Mouse (Mus musculus) bone marrow macrophage, adult 2 months (primary cell): ENCODE results near the gene Nckap5. TPM values are rescaled to one million over a fixed set of nuclear protein-coding genes. Genes with fewer than 3 reads are reported as not detected.

Experiments used
- H3K27ac ChIP-seq: 2 replicates; pipeline ENCODE4 v1.5.1; 2012; ENCODE audit warnings: low read depth, low read length; ENCODE audit not compliant: insufficient read depth
- H3K4me1 ChIP-seq: 2 replicates; pipeline ENCODE4 v1.6.1; 2012; ENCODE audit warnings: low read length; ENCODE audit not compliant: control insufficient read depth, insufficient read depth
- H3K4me3 ChIP-seq: 2 replicates; pipeline ENCODE4 v1.5.1; 2012; ENCODE audit warnings: mild to moderate bottlenecking, low read length, moderate library complexity; ENCODE audit not compliant: insufficient read depth
- CTCF ChIP-seq: IDR thresholded peaks from 2 replicates; pipeline ENCODE4 v1.5.1; 2012; ENCODE audit warnings: low read depth, mild to moderate bottlenecking, low read length, moderate library complexity
- POLR2A ChIP-seq: IDR thresholded peaks from 2 replicates; pipeline ENCODE4 v1.6.1; 2012; ENCODE audit warnings: mild to moderate bottlenecking, low read depth, low read length, borderline replicate concordance
- polyA plus RNA-seq: library from polyadenylated mRNA; stranded (reverse); fragments of >200 nt; gene quantifications from 2 replicates; pipeline ENCODE4 v1.2.4, GENCODE M21; 2012; ENCODE audit not compliant: missing spikeins, insufficient read depth, insufficient read length

Gene Nckap5
- polyA plus RNA-seq, 1 experiment: not detected

DNA sequence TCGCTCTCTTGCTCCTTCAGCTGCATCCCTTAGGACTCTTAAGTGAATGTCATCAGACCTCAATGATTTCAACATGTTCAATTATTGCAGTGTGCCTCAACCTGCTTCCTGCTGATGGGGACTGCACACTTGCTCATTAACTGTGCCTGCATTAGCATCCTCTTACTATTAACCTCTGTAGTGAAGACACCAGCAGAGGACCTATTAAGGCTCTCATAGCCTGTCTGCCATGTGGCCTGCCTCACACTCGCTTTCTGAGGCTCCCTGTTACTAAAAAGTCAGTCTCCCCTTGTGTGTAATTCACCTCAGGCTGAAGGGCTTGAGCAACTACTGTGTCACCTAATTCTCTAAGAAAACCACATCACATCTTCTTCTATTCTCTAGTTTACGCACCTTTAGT lies 470.5 kb downstream of the Nckap5 start:
- TF ChIP-seq POLR2A: no peak
- no peaks in the 10 kb centered on the region for H3K4me1 ChIP-seq
- H3K4me3 ChIP-seq: no peak overlapping the region
- no peak overlapping the region for H3K27ac ChIP-seq

DNA sequence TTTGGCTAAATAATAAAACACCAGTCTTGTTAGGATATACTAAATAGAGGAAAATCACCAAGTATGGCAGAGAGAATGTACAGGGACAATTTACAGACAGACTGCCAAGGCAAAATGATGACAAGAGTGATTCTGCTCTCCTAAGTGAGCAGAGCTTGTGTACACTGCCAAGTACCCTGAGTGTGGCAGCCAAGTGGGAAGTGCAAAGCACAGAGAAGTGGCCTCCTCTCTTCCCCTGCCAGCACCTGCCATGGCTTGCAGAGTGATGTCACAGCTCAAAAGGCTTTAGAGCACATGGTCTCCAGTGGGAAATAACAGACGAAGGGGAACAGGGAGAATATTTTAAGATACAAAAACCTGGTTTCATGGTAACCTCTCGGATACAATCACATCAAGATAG lies 488.8 kb downstream of the Nckap5 start:
- H3K27ac ChIP-seq: no peak overlapping the region
- H3K4me3 ChIP-seq: no peak overlapping the region
- TF ChIP-seq POLR2A (no peak), CTCF (no peak)
- no peaks in the 10 kb centered on the region for H3K4me1 ChIP-seq

DNA sequence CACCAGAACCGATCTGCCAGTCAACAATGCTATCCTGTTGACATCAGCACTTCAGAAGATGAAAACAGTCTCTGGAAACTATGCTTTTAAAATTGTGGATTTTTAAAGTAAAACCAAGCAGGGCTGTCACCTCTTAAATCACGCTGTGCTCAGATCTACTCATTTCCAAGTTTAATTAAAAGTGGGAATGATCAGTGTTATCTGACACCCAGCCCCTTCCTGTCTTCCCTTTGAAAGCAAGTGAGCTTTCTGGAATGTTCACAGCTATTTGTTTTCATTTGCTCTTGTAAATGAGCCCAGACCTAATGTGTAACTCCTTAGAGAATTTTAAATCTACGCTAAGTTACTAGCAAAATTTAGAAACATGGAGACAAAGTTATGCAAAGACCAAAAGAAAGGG lies 491.3 kb downstream of the Nckap5 start:
- H3K4me3 ChIP-seq: no peak overlapping the region
- TF ChIP-seq CTCF (no peak), POLR2A (no peak)
- H3K4me1 ChIP-seq: no peaks in the 10 kb centered on the region
- no peak overlapping the region for H3K27ac ChIP-seq

- no peak overlapping the region for H3K27ac ChIP-seq
- H3K4me3 ChIP-seq: no peak overlapping the region
- no peaks in the 10 kb centered on the region for H3K4me1 ChIP-seq
- TF ChIP-seq CTCF: no peak
- no peak for TF ChIP-seq POLR2A
Measured at GRCm38 (mm10) chr1:126334202-126334601, 496.4 kb downstream of the Nckap5 start.

DNA sequence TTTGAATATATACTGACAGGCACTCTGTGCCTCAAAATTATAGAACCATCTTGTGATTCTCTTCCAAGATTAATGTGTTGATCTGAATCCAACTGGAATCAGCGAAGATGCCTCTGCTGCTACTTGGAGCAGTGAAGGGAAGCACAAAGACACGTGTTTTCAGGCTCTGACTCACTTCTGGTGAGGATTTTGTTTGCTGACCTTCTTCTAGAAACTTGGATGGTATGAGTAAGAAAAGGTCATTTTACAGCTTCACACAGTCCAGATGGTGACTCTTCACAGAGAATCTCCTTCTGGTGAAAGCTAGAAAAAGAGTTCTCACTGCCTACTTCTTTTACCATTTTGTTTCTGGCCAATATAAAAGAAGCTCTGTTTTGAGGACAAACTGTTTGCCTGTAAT lies 498.6 kb downstream of the Nckap5 start:
- H3K4me3 ChIP-seq: no peak overlapping the region
- TF ChIP-seq CTCF: no peak
- no peak for TF ChIP-seq POLR2A
- H3K27ac ChIP-seq: no peak overlapping the region
- H3K4me1 ChIP-seq: no peaks in the 10 kb centered on the region

- Histone ChIP-seq H3K27ac (no peak overlapping the region), H3K4me3 (no peak overlapping the region), H3K4me1 (no peaks in the 10 kb centered on the region)
- TF ChIP-seq CTCF (no peak), POLR2A (no peak)
Measured at GRCm38 (mm10) chr1:126320696-126321095, 509.9 kb downstream of the Nckap5 start.

DNA sequence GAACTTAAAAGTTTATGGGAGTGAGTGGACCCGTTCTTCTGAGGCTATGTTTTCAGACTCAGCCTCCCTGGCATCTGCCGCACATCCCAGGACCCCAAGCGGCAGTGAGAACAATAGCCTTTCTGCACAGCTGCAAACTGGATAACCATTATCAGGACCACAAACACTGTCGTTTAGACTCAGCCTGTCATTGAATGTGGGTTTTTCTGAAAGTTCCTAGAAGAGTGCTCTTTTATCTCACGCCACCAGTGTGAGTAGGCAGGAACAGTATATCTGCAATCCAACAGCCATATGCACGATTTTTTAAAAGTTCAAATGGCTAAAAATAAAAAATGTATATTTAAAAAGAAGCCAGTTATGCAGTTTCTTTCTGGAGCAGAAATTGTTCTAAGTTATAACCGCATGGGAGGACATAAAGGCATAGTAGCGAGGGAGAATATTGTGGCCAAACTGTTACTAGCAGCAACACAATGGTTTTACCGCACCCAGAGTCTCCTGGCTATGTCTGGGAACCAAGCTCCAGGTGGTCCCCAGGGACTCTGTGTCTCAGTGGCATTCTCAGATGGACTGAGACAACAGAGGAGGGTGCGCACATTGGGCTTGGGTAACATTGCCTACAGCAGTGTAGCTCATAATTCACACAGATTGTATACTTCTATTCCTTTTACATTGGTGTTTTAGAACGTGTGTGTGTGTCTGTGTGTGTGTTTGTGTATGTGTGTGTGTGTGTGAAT lies 512.6 kb downstream of the Nckap5 start:
- TF ChIP-seq CTCF (no peak), POLR2A (no peak)
- Histone ChIP-seq H3K27ac (no peak overlapping the region), H3K4me1 (no peaks in the 10 kb centered on the region), H3K4me3 (no peak overlapping the region)

- Histone ChIP-seq H3K27ac (no peak overlapping the region), H3K4me3 (no peak overlapping the region), H3K4me1 (no peaks in the 10 kb centered on the region)
- TF ChIP-seq CTCF: no peak
- no peak for TF ChIP-seq POLR2A
Measured at GRCm38 (mm10) chr1:126317345-126317744, 513.3 kb downstream of the Nckap5 start.

DNA sequence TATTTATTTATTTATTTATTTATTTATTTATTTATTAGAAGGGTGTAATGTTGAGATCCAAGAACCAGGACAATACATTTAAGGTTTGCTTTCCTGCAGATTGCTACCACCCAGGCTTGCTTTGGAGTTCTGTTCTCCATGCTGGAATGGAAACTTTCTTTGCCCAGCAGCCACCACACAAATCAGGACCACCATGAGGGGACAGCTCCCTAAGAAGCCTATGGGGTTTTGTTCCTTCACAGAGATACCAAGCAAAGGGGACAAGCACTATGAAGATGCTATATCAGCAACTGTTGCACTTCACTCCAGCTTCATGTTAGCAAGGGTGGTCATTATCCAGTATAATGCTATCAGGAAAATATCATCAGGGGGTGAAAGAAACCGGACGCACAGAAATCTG lies 513.7 kb downstream of the Nckap5 start:
- TF ChIP-seq CTCF (no peak), POLR2A (no peak)
- H3K4me3 ChIP-seq: no peak overlapping the region
- H3K4me1 ChIP-seq: no peaks in the 10 kb centered on the region
- no peak overlapping the region for H3K27ac ChIP-seq

GRCm38 (mm10) chr1:126301129-126301528 lies 529.5 kb downstream of the Nckap5 start:
- TF ChIP-seq CTCF: no peak
- TF ChIP-seq POLR2A: no peak
- H3K4me3 ChIP-seq: no peak overlapping the region
- H3K4me1 ChIP-seq: no peaks in the 10 kb centered on the region
- H3K27ac ChIP-seq: no peak overlapping the region

- Histone ChIP-seq H3K27ac (no peak overlapping the region), H3K4me3 (no peak overlapping the region), H3K4me1 (no peaks in the 10 kb centered on the region)
- no peak for TF ChIP-seq CTCF
- no peak for TF ChIP-seq POLR2A
Measured at GRCm38 (mm10) chr1:126264931-126265330, 565.7 kb downstream of the Nckap5 start.
